Mouse (Mus musculus): ENCODE measurements around the gene Dact1. TPM values are rescaled to one million over a fixed set of nuclear protein-coding genes. Genes with fewer than 3 reads are reported as not detected.

Dact1 gene
- polyA plus RNA-seq, 1 experiment from 2014 or later, result 18.9 TPM

- H3K4me2 ChIP-seq, result no peak overlapping the region
- no peak overlapping the region for H3K4me3 ChIP-seq (replicated peaks)
- WGBS, result 41% methylated on average over 8 of the region's 8 CpGs
- no peaks in the 10 kb centered on the region for H3K9me3 ChIP-seq (replicated peaks)
- no peak overlapping the region for H3K9ac ChIP-seq
- no peak overlapping the region for H3K27ac ChIP-seq
- no peaks in the 10 kb centered on the region for H3K36me3 ChIP-seq
- no peaks in the 10 kb centered on the region for H3K27me3 ChIP-seq
- no peak for ATAC-seq (replicated peaks; ENCODE audit: low FRiP score)
- peaks cover 17% of the 10 kb centered on the region for H3K4me1 ChIP-seq
These were observed 12.7 kb upstream of the Dact1 start for GRCm38 (mm10) chr12:71296849-71297535.

GRCm38 (mm10) chr12:71310068-71310931, 616 bp downstream of the Dact1 start:
- peak overlapping the region; percentile 91 for H3K27ac ChIP-seq
- H3K9me3 ChIP-seq (replicated peaks), result no peaks in the 10 kb centered on the region
- peak overlapping the region; percentile 73 for H3K9ac ChIP-seq
- ATAC-seq (replicated peaks; ENCODE audit: low FRiP score), result peak; percentile 63
- 1% methylated on average over 56 of the region's 56 CpGs for WGBS
- peak overlapping the region; percentile 96 for H3K4me2 ChIP-seq
- H3K4me3 ChIP-seq (replicated peaks), result peak overlapping the region; percentile 77
- H3K4me1 ChIP-seq, result peaks cover 43% of the 10 kb centered on the region
- H3K27me3 ChIP-seq, result peaks cover 38% of the 10 kb centered on the region
- peaks cover 14% of the 10 kb centered on the region for H3K36me3 ChIP-seq

GRCm38 (mm10) chr12:71311237-71311887, 1.7 kb downstream of the Dact1 start:
- no peak for ATAC-seq (replicated peaks; ENCODE audit: low FRiP score)
- Histone ChIP-seq H3K4me3 (replicated peaks) (peak overlapping the region; percentile 77), H3K27me3 (peaks cover 29% of the 10 kb centered on the region), H3K27ac (peak overlapping the region; percentile 91), H3K9ac (peak overlapping the region; percentile 73), H3K9me3 (replicated peaks) (no peaks in the 10 kb centered on the region), H3K4me1 (peaks cover 41% of the 10 kb centered on the region), H3K4me2 (peak overlapping the region; percentile 96), H3K36me3 (peaks cover 22% of the 10 kb centered on the region)
- 10% methylated on average over 13 of the region's 13 CpGs for WGBS

GRCm38 (mm10) chr12:71318239-71318638, 8.6 kb downstream of the Dact1 start:
- 0 out of 2 replicates have a peak, but pooled peaks cover 5% of the 10 kb centered on the region for H3K4me1 ChIP-seq
- no peak for ATAC-seq (replicated peaks; ENCODE audit: low FRiP score)
- H3K9me3 ChIP-seq (replicated peaks), result peaks cover 10% of the 10 kb centered on the region; the same call in 1 of the 2 replicates
- WGBS, result 96% methylated on average over 40 of the region's 40 CpGs
- no peak overlapping the region for H3K27ac ChIP-seq
- peaks cover 54% of the 10 kb centered on the region for H3K36me3 ChIP-seq
- H3K4me3 ChIP-seq (replicated peaks), result no peak overlapping the region
- H3K9ac ChIP-seq, result no peak overlapping the region
- no peak overlapping the region for H3K4me2 ChIP-seq
- no peaks in the 10 kb centered on the region for H3K27me3 ChIP-seq

- Histone ChIP-seq H3K4me2 (no peak overlapping the region), H3K36me3 (peaks cover 47% of the 10 kb centered on the region), H3K4me1 (0 out of 2 replicates have a peak, but pooled peaks cover 5% of the 10 kb centered on the region), H3K9me3 (replicated peaks) (peaks cover 10% of the 10 kb centered on the region; the same call in 1 of the 2 replicates), H3K4me3 (replicated peaks) (no peak overlapping the region), H3K27ac (no peak overlapping the region), H3K27me3 (no peaks in the 10 kb centered on the region), H3K9ac (no peak overlapping the region)
- no peak for ATAC-seq (replicated peaks; ENCODE audit: low FRiP score)
- WGBS, result 95% methylated on average over 4 of the region's 4 CpGs
These were observed 9.9 kb downstream of the Dact1 start for GRCm38 (mm10) chr12:71319536-71319935.

GRCm38 (mm10) chr12:71332646-71333045, 23.0 kb downstream of the Dact1 start:
- no peak overlapping the region for H3K27ac ChIP-seq

GRCm38 (mm10) chr12:71333561-71333960, 23.9 kb downstream of the Dact1 start:
- Histone ChIP-seq H3K27me3 (no peaks in the 10 kb centered on the region), H3K4me3 (replicated peaks) (no peak overlapping the region), H3K27ac (no peak overlapping the region), H3K4me2 (no peak overlapping the region), H3K36me3 (no peaks in the 10 kb centered on the region), H3K9me3 (replicated peaks) (no peaks in the 10 kb centered on the region), H3K4me1 (0 out of 2 replicates have a peak, but pooled peaks cover 2% of the 10 kb centered on the region), H3K9ac (no peak overlapping the region)
- WGBS, result 55% methylated on average over 5 of the region's 5 CpGs
- ATAC-seq (replicated peaks; ENCODE audit: low FRiP score), result no peak

More at GRCm38 (mm10) chr12:71332646-71333045, 23.0 kb downstream of the Dact1 start:
- Histone ChIP-seq H3K27me3 (no peaks in the 10 kb centered on the region), H3K9me3 (replicated peaks) (no peaks in the 10 kb centered on the region), H3K4me1 (0 out of 2 replicates have a peak, but pooled peaks cover 2% of the 10 kb centered on the region), H3K9ac (no peak overlapping the region), H3K4me3 (replicated peaks) (no peak overlapping the region), H3K4me2 (no peak overlapping the region), H3K36me3 (no peaks in the 10 kb centered on the region)
- 79% methylated on average over 3 of the region's 3 CpGs for WGBS
- no peak for ATAC-seq (replicated peaks; ENCODE audit: low FRiP score)

GRCm38 (mm10) chr12:71337025-71337582, 27.4 kb downstream of the Dact1 start:
- 66% methylated on average over 11 of the region's 11 CpGs for WGBS
- H3K9ac ChIP-seq, result no peak overlapping the region
- H3K4me1 ChIP-seq, result 0 out of 2 replicates have a peak, but pooled peaks cover 6% of the 10 kb centered on the region
- H3K27me3 ChIP-seq, result no peaks in the 10 kb centered on the region
- H3K4me2 ChIP-seq, result no peak overlapping the region
- H3K9me3 ChIP-seq (replicated peaks), result no peaks in the 10 kb centered on the region
- no peak for ATAC-seq (replicated peaks; ENCODE audit: low FRiP score)
- no peaks in the 10 kb centered on the region for H3K36me3 ChIP-seq
- no peak overlapping the region for H3K4me3 ChIP-seq (replicated peaks)
- H3K27ac ChIP-seq, result no peak overlapping the region

GRCm38 (mm10) chr12:71337896-71338463, 28.3 kb downstream of the Dact1 start:
- Histone ChIP-seq H3K27me3 (no peaks in the 10 kb centered on the region), H3K36me3 (no peaks in the 10 kb centered on the region), H3K4me2 (no peak overlapping the region), H3K9me3 (replicated peaks) (no peaks in the 10 kb centered on the region), H3K27ac (no peak overlapping the region), H3K9ac (no peak overlapping the region), H3K4me1 (0 out of 2 replicates have a peak, but pooled peaks cover 10% of the 10 kb centered on the region), H3K4me3 (replicated peaks) (no peak overlapping the region)
- 58% methylated on average over 6 of the region's 6 CpGs for WGBS
- no peak for ATAC-seq (replicated peaks; ENCODE audit: low FRiP score)

- Histone ChIP-seq H3K9ac (no peak overlapping the region), H3K9me3 (replicated peaks) (no peaks in the 10 kb centered on the region), H3K4me2 (no peak overlapping the region), H3K27ac (no peak overlapping the region), H3K4me3 (replicated peaks) (no peak overlapping the region), H3K27me3 (no peaks in the 10 kb centered on the region), H3K36me3 (no peaks in the 10 kb centered on the region), H3K4me1 (0 out of 2 replicates have a peak, but pooled peaks cover 10% of the 10 kb centered on the region)
- no peak for ATAC-seq (replicated peaks; ENCODE audit: low FRiP score)
- 57% methylated on average over 16 of the region's 16 CpGs for WGBS
These were observed 29.6 kb downstream of the Dact1 start for GRCm38 (mm10) chr12:71339142-71339848.

- Histone ChIP-seq H3K4me2 (peak overlapping the region; percentile 42), H3K27me3 (no peaks in the 10 kb centered on the region), H3K4me1 (peaks cover 28% of the 10 kb centered on the region), H3K4me3 (replicated peaks) (no peak overlapping the region), H3K9ac (no peak overlapping the region), H3K9me3 (replicated peaks) (no peaks in the 10 kb centered on the region), H3K36me3 (no peaks in the 10 kb centered on the region), H3K27ac (no peak overlapping the region)
- 44% methylated on average over 13 of the region's 13 CpGs for WGBS
- no peak for ATAC-seq (replicated peaks; ENCODE audit: low FRiP score)
These were observed 32.7 kb downstream of the Dact1 start for GRCm38 (mm10) chr12:71342397-71342796.
